In the genomic region with DNA sequence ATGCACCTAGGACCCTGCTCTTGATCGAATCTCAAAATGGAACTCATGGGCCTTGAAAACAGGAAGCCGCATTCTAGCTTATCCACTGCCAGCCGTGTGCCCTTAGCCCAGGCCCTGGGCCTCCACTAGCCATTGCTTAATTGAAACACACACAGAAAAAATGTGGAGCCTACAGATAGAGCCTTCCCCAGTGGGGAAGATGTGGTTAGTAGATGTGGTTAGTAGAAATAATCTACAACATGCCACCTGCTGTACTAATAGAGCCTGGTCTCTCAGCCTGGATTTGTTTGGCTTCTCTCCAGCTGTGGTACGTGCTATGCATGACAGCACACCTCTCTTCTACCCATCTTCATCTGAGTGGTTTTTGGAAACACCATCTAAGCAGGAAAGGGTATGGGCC, we compare ENCODE assay signal across 17 mouse cellular contexts. TPM values are rescaled to one million over a fixed set of nuclear protein-coding genes. Genes with fewer than 3 reads are reported as not detected.
DNase-seq lines count a peak whose midpoint lies in the region; ATAC-seq lines count a peak whose summit lies in the region.
"Had no signal": no experiment of that assay in that cellular context is flagged by ENCODE, and none has a peak within 500 bp of the region (broad histone marks: within the 10 kb centered on the region; RNA-seq: fewer than 3 reads in every experiment).

No protein-coding gene starts in this region.

- no peak overlapping the region; the same call in 1 of the 2 replicates for H3K27ac ChIP-seq in liver, embryonic 13.5 days
- H3K27ac ChIP-seq in forebrain, embryonic 11.5 days (ENCODE audit: low read depth, low read length), result no peak overlapping the region
- no peak overlapping the region for H3K27ac ChIP-seq in hindbrain, embryonic 14.5 days
- H3K27ac ChIP-seq: forebrain, embryonic 15.5 days; hindbrain, embryonic 15.5 days; stomach, embryonic 15.5 days had no signal

- peak; percentile 18 for DNase-seq in thymus, postnatal 0 days (ENCODE audit: low spot score)
- DNase-seq in thymus, adult 18-20 months, result no peak
- peak; percentile 24 for DNase-seq in c-Kit-positive CD71-positive TER-119-negative erythroid progenitor cells, embryonic 14.5 days (ENCODE audit: low read depth)
- DNase-seq in liver, embryonic 13.5 days, result peak; percentile 35
- no peak for DNase-seq in cerebellum, adult 9-10 months
- no peak for DNase-seq in forebrain, embryonic 11.5 days (ENCODE audit: low spot score)
- no peak for DNase-seq in hindbrain, embryonic 14.5 days (ENCODE audit: low spot score)
- DNase-seq: adrenal gland, postnatal 36 days; cerebellum, postnatal 14 days; gastrocnemius, postnatal 14 days; left cerebral cortex, postnatal 4 days; right cerebral cortex, postnatal 4 days had no signal

- no peaks in the 10 kb centered on the region for H3K36me3 ChIP-seq in liver, embryonic 13.5 days
- no peaks in the 10 kb centered on the region for H3K36me3 ChIP-seq in forebrain, embryonic 11.5 days (ENCODE audit: control insufficient read depth, insufficient read depth, low read length)
- no peaks in the 10 kb centered on the region for H3K36me3 ChIP-seq in hindbrain, embryonic 14.5 days (replicated peaks; ENCODE audit: control insufficient read depth, insufficient read depth)
- H3K36me3 ChIP-seq: forebrain, embryonic 15.5 days; hindbrain, embryonic 15.5 days; stomach, embryonic 15.5 days had no signal

- H3K4me1 ChIP-seq in liver, embryonic 13.5 days (replicated peaks), result peaks cover 26% of the 10 kb centered on the region
- H3K4me1 ChIP-seq in forebrain, embryonic 11.5 days (replicated peaks; ENCODE audit: control insufficient read depth, insufficient read depth, low read length), result no peaks in the 10 kb centered on the region
- H3K4me1 ChIP-seq in hindbrain, embryonic 14.5 days (replicated peaks; ENCODE audit: control insufficient read depth, insufficient read depth, low read length), result no peaks in the 10 kb centered on the region
- H3K4me1 ChIP-seq: stomach, embryonic 15.5 days had no signal

- peak; percentile 86 for ATAC-seq in liver, embryonic 13.5 days (ENCODE audit: low read depth)
- ATAC-seq in neutrophil, adult 5-6 weeks (ENCODE audit: extremely low read depth, insufficient number of reproducible peaks, low FRiP score, poor library complexity, severe bottlenecking), result peak; percentile 23; the same call in 1 of the 2 replicates
- ATAC-seq in forebrain, embryonic 11.5 days (replicated peaks; ENCODE audit: low FRiP score), result no peak
- no peak for ATAC-seq in hindbrain, embryonic 14.5 days (ENCODE audit: low FRiP score)
- ATAC-seq: forebrain, embryonic 15.5 days; lung, postnatal 0 days had no signal

- H3K4me3 ChIP-seq in liver, embryonic 13.5 days (replicated peaks), result no peak overlapping the region
- H3K4me3 ChIP-seq in forebrain, embryonic 11.5 days (ENCODE audit: low read depth, low read length), result no peak overlapping the region
- no peak overlapping the region for H3K4me3 ChIP-seq in hindbrain, embryonic 14.5 days (replicated peaks; ENCODE audit: low read length)
- H3K4me3 ChIP-seq: forebrain, embryonic 15.5 days; hindbrain, embryonic 15.5 days; stomach, embryonic 15.5 days had no signal

- no peaks in the 10 kb centered on the region for H3K9me3 ChIP-seq in liver, embryonic 13.5 days (replicated peaks)
- no peaks in the 10 kb centered on the region for H3K9me3 ChIP-seq in forebrain, embryonic 11.5 days (ENCODE audit: control insufficient read depth, low read length)
- no peaks in the 10 kb centered on the region for H3K9me3 ChIP-seq in hindbrain, embryonic 14.5 days (ENCODE audit: control insufficient read depth, low read length)
- H3K9me3 ChIP-seq: forebrain, embryonic 15.5 days; hindbrain, embryonic 15.5 days; stomach, embryonic 15.5 days had no signal

- WGBS in liver, embryonic 13.5 days (ENCODE audit: insufficient replicate concordance), result 21% methylated on average over 4 of the region's 4 CpGs
- 83% methylated on average over 4 of the region's 4 CpGs for WGBS in forebrain, embryonic 11.5 days
- WGBS in hindbrain, embryonic 14.5 days, result 82% methylated on average over 4 of the region's 4 CpGs

- peaks cover 26% of the 10 kb centered on the region for H3K27me3 ChIP-seq in liver, embryonic 13.5 days
- peaks cover 5% of the 10 kb centered on the region for H3K27me3 ChIP-seq in forebrain, embryonic 11.5 days (ENCODE audit: control insufficient read depth, insufficient read depth, low read length)
- H3K27me3 ChIP-seq in hindbrain, embryonic 14.5 days (ENCODE audit: control insufficient read depth, insufficient read depth, low read length), result peaks cover 9% of the 10 kb centered on the region
- H3K27me3 ChIP-seq: forebrain, embryonic 15.5 days had no signal

- H3K9ac ChIP-seq in liver, embryonic 13.5 days, result no peak overlapping the region
- no peak overlapping the region for H3K9ac ChIP-seq in forebrain, embryonic 11.5 days (ENCODE audit: low read length)
- H3K9ac ChIP-seq in hindbrain, embryonic 14.5 days, result no peak overlapping the region
- H3K9ac ChIP-seq: forebrain, embryonic 15.5 days; hindbrain, embryonic 15.5 days; stomach, embryonic 15.5 days had no signal

- H3K4me2 ChIP-seq in liver, embryonic 13.5 days, result no peak overlapping the region
- H3K4me2 ChIP-seq in forebrain, embryonic 11.5 days (ENCODE audit: low read depth, low read length, severe bottlenecking), result no peak overlapping the region
- no peak overlapping the region for H3K4me2 ChIP-seq in hindbrain, embryonic 14.5 days (replicated peaks)
- H3K4me2 ChIP-seq: forebrain, embryonic 15.5 days; hindbrain, embryonic 15.5 days; stomach, embryonic 15.5 days had no signal

RNA-seq across cellular contexts. Expression of a gene that starts 5.3 kb away (rescaled TPM):
- polyA plus RNA-seq in thymus, postnatal 0 days (2015; fragmentation: Nextera tagmentation; extraction: Ambion mirVana), result 6.0 and 6.6 TPM in 2 replicates
- polyA plus RNA-seq in liver, embryonic 13.5 days (2015; fragmentation: Nextera tagmentation; extraction: Ambion mirVana), result 1.6 and 1.7 TPM in 2 replicates
- total RNA-seq in neutrophil, adult 5-6 weeks (2017), result 128 and 129 TPM in 2 replicates
- 0.45 and 0.79 TPM in 2 replicates for polyA plus RNA-seq in forebrain, embryonic 11.5 days (2014; fragmentation: Nextera tagmentation; extraction: Ambion mirVana)
- polyA plus RNA-seq in hindbrain, embryonic 14.5 days (2014; fragmentation: Nextera tagmentation; extraction: Ambion mirVana), result 0.68 and 0.85 TPM in 2 replicates

RNA-seq across cellular contexts. Expression of a gene that starts 44.7 kb away (rescaled TPM):
- 0.18 and 0.33 TPM in 2 replicates for polyA plus RNA-seq in thymus, postnatal 0 days (2015; fragmentation: Nextera tagmentation; extraction: Ambion mirVana)
- polyA plus RNA-seq in liver, embryonic 13.5 days (2015; fragmentation: Nextera tagmentation; extraction: Ambion mirVana), result not detected in 2 replicates
- total RNA-seq in neutrophil, adult 5-6 weeks (2017), result 0.47 and 0.61 TPM in 2 replicates
- 0.08 and 0.11 TPM in 2 replicates for polyA plus RNA-seq in forebrain, embryonic 11.5 days (2014; fragmentation: Nextera tagmentation; extraction: Ambion mirVana)
- not detected in 2 replicates for polyA plus RNA-seq in hindbrain, embryonic 14.5 days (2014; fragmentation: Nextera tagmentation; extraction: Ambion mirVana)
- total RNA-seq: left cerebral cortex, postnatal 4 days had no signal
- polyA plus RNA-seq: forebrain, embryonic 15.5 days; hindbrain, embryonic 15.5 days had no signal

Comparison
In these comparisons a context has a peak if more than half of its experiments do, and no peak if none do; other contexts are left out.
1. DNase-seq: peak in thymus, postnatal 0 days (single experiment), c-Kit-positive CD71-positive TER-119-negative erythroid progenitor cells, embryonic 14.5 days (single experiment) and liver, embryonic 13.5 days (single experiment); none in thymus, adult 18-20 months (0 of 2), cerebellum, adult 9-10 months (single experiment), forebrain, embryonic 11.5 days (single experiment) and hindbrain, embryonic 14.5 days (single experiment).
2. ATAC-seq: peak in liver, embryonic 13.5 days (single experiment) and neutrophil, adult 5-6 weeks (single experiment); none in forebrain, embryonic 11.5 days (single experiment) and hindbrain, embryonic 14.5 days (single experiment).